Mouse (Mus musculus): ENCODE measurements around the gene Mad2l2. TPM values are rescaled to one million over a fixed set of nuclear protein-coding genes. Genes with fewer than 3 reads are reported as not detected.

The Mad2l2 gene
- polyA plus RNA-seq, 1 experiment from 2014 or later = 116 TPM

- Histone ChIP-seq H3K4me1 (replicated peaks) (peaks cover 25% of the 10 kb centered on the region), H3K4me3 (no peak overlapping the region), H3K9me3 (no peaks in the 10 kb centered on the region), H3K27ac (replicated peaks) (no peak overlapping the region), H3K27me3 (no peaks in the 10 kb centered on the region), H3K9ac (no peak overlapping the region), H3K4me2 (no peak overlapping the region), H3K36me3 (no peaks in the 10 kb centered on the region)
- WGBS = 91% methylated on average over 1 of the region's 1 CpGs
- ATAC-seq (ENCODE audit: low read depth) = no peak
These were observed 39.0 kb upstream of the Mad2l2 start for GRCm38 (mm10) chr4:148091181-148091580.

GRCm38 (mm10) chr4:148092551-148093271 lies 37.5 kb upstream of the Mad2l2 start:
- Histone ChIP-seq H3K4me3 (no peak overlapping the region), H3K27ac (replicated peaks) (no peak overlapping the region)
- no peak for ATAC-seq (ENCODE audit: low read depth)

GRCm38 (mm10) chr4:148094161-148094560 lies 36.0 kb upstream of the Mad2l2 start:
- 80% methylated on average over 5 of the region's 5 CpGs for WGBS

More at GRCm38 (mm10) chr4:148092551-148093271, 37.5 kb upstream of the Mad2l2 start:
- H3K4me1 ChIP-seq (replicated peaks) = peaks cover 13% of the 10 kb centered on the region
- no peak overlapping the region for H3K9ac ChIP-seq
- no peaks in the 10 kb centered on the region for H3K36me3 ChIP-seq
- no peak overlapping the region for H3K4me2 ChIP-seq
- no peaks in the 10 kb centered on the region for H3K9me3 ChIP-seq
- 90% methylated on average over 11 of the region's 11 CpGs for WGBS
- H3K27me3 ChIP-seq = no peaks in the 10 kb centered on the region

GRCm38 (mm10) chr4:148095081-148095480 lies 35.1 kb upstream of the Mad2l2 start:
- no peak for ATAC-seq (ENCODE audit: low read depth)
- Histone ChIP-seq H3K4me1 (replicated peaks) (peaks cover 12% of the 10 kb centered on the region; the same call in 1 of the 2 replicates), H3K27ac (replicated peaks) (no peak overlapping the region), H3K9me3 (no peaks in the 10 kb centered on the region), H3K36me3 (peaks cover 4% of the 10 kb centered on the region; the same call in 1 of the 2 replicates), H3K27me3 (no peaks in the 10 kb centered on the region), H3K4me3 (no peak overlapping the region), H3K9ac (no peak overlapping the region), H3K4me2 (no peak overlapping the region)
- WGBS = 82% methylated on average over 4 of the region's 4 CpGs

More at GRCm38 (mm10) chr4:148094161-148094560, 36.0 kb upstream of the Mad2l2 start:
- Histone ChIP-seq H3K9ac (no peak overlapping the region), H3K4me2 (no peak overlapping the region), H3K4me1 (replicated peaks) (peaks cover 12% of the 10 kb centered on the region; the same call in 1 of the 2 replicates), H3K36me3 (no peaks in the 10 kb centered on the region), H3K27me3 (no peaks in the 10 kb centered on the region), H3K27ac (replicated peaks) (no peak overlapping the region), H3K9me3 (no peaks in the 10 kb centered on the region), H3K4me3 (no peak overlapping the region)
- ATAC-seq (ENCODE audit: low read depth) = no peak

GRCm38 (mm10) chr4:148097936-148098335 lies 32.2 kb upstream of the Mad2l2 start:
- H3K27me3 ChIP-seq = no peaks in the 10 kb centered on the region
- no peak overlapping the region for H3K9ac ChIP-seq
- ATAC-seq (ENCODE audit: low read depth) = no peak; the same call in 1 of the 2 replicates
- H3K4me2 ChIP-seq = no peak overlapping the region
- H3K9me3 ChIP-seq = no peaks in the 10 kb centered on the region
- peaks cover 22% of the 10 kb centered on the region; the same call in 1 of the 2 replicates for H3K4me1 ChIP-seq (replicated peaks)
- WGBS = 78% methylated on average over 2 of the region's 2 CpGs
- peaks cover 18% of the 10 kb centered on the region for H3K36me3 ChIP-seq
- H3K4me3 ChIP-seq = no peak overlapping the region
- peak overlapping the region; percentile 59 for H3K27ac ChIP-seq (replicated peaks)

GRCm38 (mm10) chr4:148098666-148099065 lies 31.5 kb upstream of the Mad2l2 start:
- no peak for ATAC-seq (ENCODE audit: low read depth)
- H3K36me3 ChIP-seq = peaks cover 18% of the 10 kb centered on the region
- H3K4me2 ChIP-seq = no peak overlapping the region
- peaks cover 22% of the 10 kb centered on the region; the same call in 1 of the 2 replicates for H3K4me1 ChIP-seq (replicated peaks)
- no peak overlapping the region for H3K9ac ChIP-seq
- H3K9me3 ChIP-seq = no peaks in the 10 kb centered on the region
- no peak overlapping the region for H3K27ac ChIP-seq (replicated peaks)
- no peaks in the 10 kb centered on the region for H3K27me3 ChIP-seq
- WGBS = 85% methylated on average over 3 of the region's 3 CpGs
- H3K4me3 ChIP-seq = no peak overlapping the region

- peak overlapping the region; percentile 55; the same call in 1 of the 2 replicates for H3K9ac ChIP-seq
- peak overlapping the region; percentile 72 for H3K27ac ChIP-seq (replicated peaks)
- peak overlapping the region; percentile 51 for H3K4me2 ChIP-seq
- H3K27me3 ChIP-seq = no peaks in the 10 kb centered on the region
- peaks cover 40% of the 10 kb centered on the region for H3K36me3 ChIP-seq
- H3K4me1 ChIP-seq (replicated peaks) = peaks cover 22% of the 10 kb centered on the region; the same call in 1 of the 2 replicates
- WGBS = 17% methylated on average over 29 of the region's 29 CpGs
- no peaks in the 10 kb centered on the region for H3K9me3 ChIP-seq
- peak overlapping the region; percentile 26 for H3K4me3 ChIP-seq
- peak; percentile 87 for ATAC-seq (ENCODE audit: low read depth)
These were observed 28.2 kb upstream of the Mad2l2 start for GRCm38 (mm10) chr4:148101801-148102527.

- H3K4me1 ChIP-seq (replicated peaks) = peaks cover 30% of the 10 kb centered on the region
- H3K27ac ChIP-seq (replicated peaks) = no peak overlapping the region
- 93% methylated on average over 3 of the region's 3 CpGs for WGBS
- H3K36me3 ChIP-seq = peaks cover 62% of the 10 kb centered on the region
- ATAC-seq (ENCODE audit: low read depth) = no peak
- no peak overlapping the region for H3K9ac ChIP-seq
- H3K4me2 ChIP-seq = no peak overlapping the region
- no peaks in the 10 kb centered on the region for H3K9me3 ChIP-seq
- H3K4me3 ChIP-seq = no peak overlapping the region
- H3K27me3 ChIP-seq = no peaks in the 10 kb centered on the region
These were observed 26.0 kb upstream of the Mad2l2 start for GRCm38 (mm10) chr4:148104146-148104545.

- peak overlapping the region; percentile 49; the same call in 1 of the 2 replicates for H3K27ac ChIP-seq (replicated peaks)
- no peaks in the 10 kb centered on the region for H3K27me3 ChIP-seq
- peak; percentile 52; the same call in 1 of the 2 replicates for ATAC-seq (ENCODE audit: low read depth)
- WGBS = 40% methylated on average over 22 of the region's 22 CpGs
- no peak overlapping the region for H3K4me3 ChIP-seq
- peak overlapping the region; percentile 53; the same call in 1 of the 2 replicates for H3K9ac ChIP-seq
- H3K4me1 ChIP-seq (replicated peaks) = peaks cover 23% of the 10 kb centered on the region
- H3K4me2 ChIP-seq = 0 out of 2 replicates have a peak overlapping the region, but pooled peaks have one; percentile 13
- peaks cover 74% of the 10 kb centered on the region for H3K36me3 ChIP-seq
- no peaks in the 10 kb centered on the region for H3K9me3 ChIP-seq
These were observed 22.4 kb upstream of the Mad2l2 start for GRCm38 (mm10) chr4:148107621-148108291.

- ATAC-seq (ENCODE audit: low read depth) = no peak
- 62% methylated on average over 7 of the region's 7 CpGs for WGBS
- no peaks in the 10 kb centered on the region for H3K9me3 ChIP-seq
- H3K36me3 ChIP-seq = peaks cover 82% of the 10 kb centered on the region
- no peak overlapping the region for H3K4me2 ChIP-seq
- H3K27me3 ChIP-seq = no peaks in the 10 kb centered on the region
- H3K9ac ChIP-seq = no peak overlapping the region
- peak overlapping the region; percentile 49; the same call in 1 of the 2 replicates for H3K27ac ChIP-seq (replicated peaks)
- no peak overlapping the region for H3K4me3 ChIP-seq
- H3K4me1 ChIP-seq (replicated peaks) = peaks cover 23% of the 10 kb centered on the region
These were observed 21.6 kb upstream of the Mad2l2 start for GRCm38 (mm10) chr4:148108565-148109100.

GRCm38 (mm10) chr4:148109215-148109614 lies 21.0 kb upstream of the Mad2l2 start:
- Histone ChIP-seq H3K27me3 (no peaks in the 10 kb centered on the region), H3K4me3 (no peak overlapping the region), H3K4me2 (no peak overlapping the region), H3K27ac (replicated peaks) (no peak overlapping the region), H3K36me3 (peaks cover 86% of the 10 kb centered on the region), H3K9me3 (no peaks in the 10 kb centered on the region), H3K9ac (no peak overlapping the region), H3K4me1 (replicated peaks) (peaks cover 23% of the 10 kb centered on the region)
- ATAC-seq (ENCODE audit: low read depth) = no peak
- WGBS = 83% methylated on average over 5 of the region's 5 CpGs
